Mouse (Mus musculus): ENCODE data around the gene Guca2a. TPM values are rescaled to one million over a fixed set of nuclear protein-coding genes. Genes with fewer than 3 reads are reported as not detected.
"Not testable (repeated sequence)": the region's sequence is repeated elsewhere in the genome, so short reads cannot be mapped to it uniquely, and the experiment has no call there.

Gene Guca2a
- polyA plus RNA-seq, 1 experiment, result not detected

GRCm38 (mm10) chr4:119626081-119626645 is 11.3 kb upstream of the Guca2a start:
- Histone ChIP-seq H3K4me3 (ENCODE audit: insufficient read depth, low read length) (no peak overlapping the region), H3K4me1 (ENCODE audit: control insufficient read depth, insufficient read depth, low read length) (peaks cover 1% of the 10 kb centered on the region), H3K27ac (ENCODE audit: insufficient read depth, low read depth, low read length) (no peak overlapping the region)
- TF ChIP-seq POLR2A (IDR thresholded peaks at IDR 0.05; ENCODE audit: borderline replicate concordance, low read depth, low read length) (no peak), CTCF (IDR thresholded peaks at IDR 0.05; ENCODE audit: low read depth, low read length) (no peak)

GRCm38 (mm10) chr4:119626876-119627275 is 10.6 kb upstream of the Guca2a start:
- no peak for TF ChIP-seq CTCF (IDR thresholded peaks at IDR 0.05; ENCODE audit: low read depth, low read length)
- no peak for TF ChIP-seq POLR2A (IDR thresholded peaks at IDR 0.05; ENCODE audit: borderline replicate concordance, low read depth, low read length)
- Histone ChIP-seq H3K4me3 (ENCODE audit: insufficient read depth, low read length) (no peak overlapping the region), H3K27ac (ENCODE audit: insufficient read depth, low read depth, low read length) (no peak overlapping the region), H3K4me1 (ENCODE audit: control insufficient read depth, insufficient read depth, low read length) (peaks cover 3% of the 10 kb centered on the region)

- TF ChIP-seq POLR2A (IDR thresholded peaks at IDR 0.05; ENCODE audit: borderline replicate concordance, low read depth, low read length) (no peak), CTCF (IDR thresholded peaks at IDR 0.05; ENCODE audit: low read depth, low read length) (no peak)
- Histone ChIP-seq H3K4me1 (ENCODE audit: control insufficient read depth, insufficient read depth, low read length) (peaks cover 3% of the 10 kb centered on the region), H3K27ac (ENCODE audit: insufficient read depth, low read depth, low read length) (no peak overlapping the region), H3K4me3 (ENCODE audit: insufficient read depth, low read length) (no peak overlapping the region)
Measured at GRCm38 (mm10) chr4:119627317-119627716, 10.2 kb upstream of the Guca2a start.

- H3K4me3 ChIP-seq (ENCODE audit: insufficient read depth, low read length); H3K27ac ChIP-seq (ENCODE audit: insufficient read depth, low read depth, low read length); H3K4me1 ChIP-seq (ENCODE audit: control insufficient read depth, insufficient read depth, low read length): not testable (repeated sequence)
Measured at GRCm38 (mm10) chr4:119628363-119628762, 9.1 kb upstream of the Guca2a start.

GRCm38 (mm10) chr4:119631115-119631919 is 6.2 kb upstream of the Guca2a start:
- TF ChIP-seq POLR2A (IDR thresholded peaks at IDR 0.05; ENCODE audit: borderline replicate concordance, low read depth, low read length), result no peak
- H3K27ac ChIP-seq (ENCODE audit: insufficient read depth, low read depth, low read length), result no peak overlapping the region
- H3K4me3 ChIP-seq (ENCODE audit: insufficient read depth, low read length), result no peak overlapping the region
- H3K4me1 ChIP-seq (ENCODE audit: control insufficient read depth, insufficient read depth, low read length), result peaks cover 14% of the 10 kb centered on the region

GRCm38 (mm10) chr4:119632721-119633120 is 4.8 kb upstream of the Guca2a start:
- no peak for TF ChIP-seq CTCF (IDR thresholded peaks at IDR 0.05; ENCODE audit: low read depth, low read length)
- no peak for TF ChIP-seq POLR2A (IDR thresholded peaks at IDR 0.05; ENCODE audit: borderline replicate concordance, low read depth, low read length)
- no peak overlapping the region for H3K27ac ChIP-seq (ENCODE audit: insufficient read depth, low read depth, low read length)
- H3K4me3 ChIP-seq (ENCODE audit: insufficient read depth, low read length), result no peak overlapping the region
- peaks cover 14% of the 10 kb centered on the region for H3K4me1 ChIP-seq (ENCODE audit: control insufficient read depth, insufficient read depth, low read length)

GRCm38 (mm10) chr4:119633342-119633741 is 4.2 kb upstream of the Guca2a start:
- no peak overlapping the region for H3K27ac ChIP-seq (ENCODE audit: insufficient read depth, low read depth, low read length)
- no peak for TF ChIP-seq CTCF (IDR thresholded peaks at IDR 0.05; ENCODE audit: low read depth, low read length)
- TF ChIP-seq POLR2A (IDR thresholded peaks at IDR 0.05; ENCODE audit: borderline replicate concordance, low read depth, low read length), result no peak
- H3K4me3 ChIP-seq (ENCODE audit: insufficient read depth, low read length), result no peak overlapping the region
- H3K4me1 ChIP-seq (ENCODE audit: control insufficient read depth, insufficient read depth, low read length), result peaks cover 14% of the 10 kb centered on the region

GRCm38 (mm10) chr4:119633948-119634347 is 3.6 kb upstream of the Guca2a start:
- H3K4me1 ChIP-seq (ENCODE audit: control insufficient read depth, insufficient read depth, low read length), result peaks cover 14% of the 10 kb centered on the region
- H3K27ac ChIP-seq (ENCODE audit: insufficient read depth, low read depth, low read length), result no peak overlapping the region
- no peak for TF ChIP-seq CTCF (IDR thresholded peaks at IDR 0.05; ENCODE audit: low read depth, low read length)
- TF ChIP-seq POLR2A (IDR thresholded peaks at IDR 0.05; ENCODE audit: borderline replicate concordance, low read depth, low read length), result no peak
- no peak overlapping the region for H3K4me3 ChIP-seq (ENCODE audit: insufficient read depth, low read length)

- Histone ChIP-seq H3K4me3 (ENCODE audit: insufficient read depth, low read length) (no peak overlapping the region), H3K27ac (ENCODE audit: insufficient read depth, low read depth, low read length) (no peak overlapping the region), H3K4me1 (ENCODE audit: control insufficient read depth, insufficient read depth, low read length) (peaks cover 14% of the 10 kb centered on the region)
- TF ChIP-seq POLR2A (IDR thresholded peaks at IDR 0.05; ENCODE audit: borderline replicate concordance, low read depth, low read length) (no peak), CTCF (IDR thresholded peaks at IDR 0.05; ENCODE audit: low read depth, low read length) (no peak)
Measured at GRCm38 (mm10) chr4:119634908-119635660, 2.4 kb upstream of the Guca2a start.

- TF ChIP-seq CTCF (IDR thresholded peaks at IDR 0.05; ENCODE audit: low read depth, low read length) (no peak), POLR2A (IDR thresholded peaks at IDR 0.05; ENCODE audit: borderline replicate concordance, low read depth, low read length) (no peak)
- H3K27ac ChIP-seq (ENCODE audit: insufficient read depth, low read depth, low read length), result no peak overlapping the region
- H3K4me3 ChIP-seq (ENCODE audit: insufficient read depth, low read length), result no peak overlapping the region
- H3K4me1 ChIP-seq (ENCODE audit: control insufficient read depth, insufficient read depth, low read length), result peaks cover 14% of the 10 kb centered on the region
Measured at GRCm38 (mm10) chr4:119635686-119636085, 1.8 kb upstream of the Guca2a start.
